Mouse (Mus musculus): ENCODE results near the gene Ift20.

Ift20 gene

GRCm38 (mm10) chr11:78536080-78536689 lies at the start of gene Ift20, which contains the start of gene Tnfaip1:
Gene Ift20, plus strand, starts transcription at chr11:78536361.
Gene Tnfaip1, minus strand, starts transcription at chr11:78536332.
- peak; percentile 98 for DNase-seq

GRCm38 (mm10) chr11:78488168-78488567 lies 48.0 kb upstream of the Ift20 start:
- DNase-seq: peak; percentile 76

- peak; percentile 76 for DNase-seq
Observed at GRCm38 (mm10) chr11:78490781-78491241, 45.4 kb upstream of the Ift20 start.

DNA sequence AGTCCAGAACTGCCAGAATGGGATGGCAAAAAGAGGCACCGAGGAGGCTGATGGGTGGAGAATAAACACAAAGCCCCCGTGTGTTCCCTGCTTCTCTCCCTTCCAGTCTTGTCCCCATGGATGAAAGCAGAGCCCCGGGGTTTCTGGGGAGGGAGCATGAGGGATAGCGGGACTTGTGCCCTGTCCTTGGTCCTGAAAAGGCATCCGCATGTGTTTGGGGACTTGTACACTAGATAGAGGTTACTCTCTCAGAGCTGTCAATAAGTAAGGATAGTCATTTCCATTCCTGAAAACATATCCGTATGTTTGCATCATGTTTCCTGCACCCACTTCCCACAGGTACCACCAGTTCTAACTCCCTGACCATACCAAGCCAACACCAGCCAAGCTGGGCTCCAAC lies 40.3 kb upstream of the Ift20 start:
- DNase-seq: no peak

GRCm38 (mm10) chr11:78497071-78497541 lies 39.1 kb upstream of the Ift20 start:
- peak; percentile 82 for DNase-seq

DNA sequence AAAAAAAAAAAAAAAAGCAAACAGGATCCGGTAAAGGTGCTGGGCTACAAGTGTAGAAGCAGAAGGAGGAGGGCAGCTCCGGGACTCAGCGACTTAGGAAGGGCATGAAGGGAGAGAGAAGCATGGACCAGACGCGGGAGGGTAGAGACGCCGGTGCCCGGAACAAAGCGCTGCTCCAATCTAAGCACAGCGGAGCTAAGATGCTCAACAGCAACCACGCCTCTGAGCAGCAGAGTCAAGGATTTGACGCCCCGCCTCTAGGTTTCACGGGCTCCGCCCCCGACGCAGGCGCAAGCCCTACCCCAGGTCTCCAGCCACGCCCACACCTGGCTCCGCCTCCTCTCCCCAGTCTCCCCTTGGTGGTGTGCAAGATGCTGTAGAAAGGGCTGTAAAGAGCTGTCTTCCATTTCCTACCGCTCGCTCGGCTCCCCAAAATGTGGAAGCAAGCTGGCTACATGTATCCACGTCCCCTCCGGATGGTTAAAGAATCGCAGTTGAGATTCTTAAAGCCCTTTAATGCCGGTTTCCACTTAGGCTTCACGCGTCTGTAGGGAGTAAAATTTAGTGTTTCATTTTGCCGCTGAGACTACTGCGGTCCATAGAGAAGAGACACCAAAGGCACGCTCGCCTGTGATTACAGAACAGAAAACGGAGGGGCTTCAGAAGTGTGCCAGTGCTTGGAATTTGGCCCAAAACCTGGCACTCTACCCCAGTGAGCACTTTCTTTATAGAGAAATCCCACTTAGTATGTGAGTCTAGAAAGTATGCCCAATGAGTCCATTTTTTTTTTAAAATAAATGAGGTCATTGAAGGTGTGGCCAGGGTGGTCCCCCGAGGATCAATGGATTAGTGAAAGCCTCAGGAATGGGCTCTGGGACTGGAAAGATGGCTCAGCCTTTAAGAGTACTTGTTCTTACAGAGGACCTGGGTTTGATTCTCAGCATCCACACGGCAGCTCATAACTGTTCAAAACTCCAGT lies 38.3 kb upstream of the Ift20 start, which contains the start of gene Sarm1:
TSS of gene Sarm1 (minus strand) at position 211 of the 979 bp plus-strand sequence.
- DNase-seq: peak; percentile 98

DNA sequence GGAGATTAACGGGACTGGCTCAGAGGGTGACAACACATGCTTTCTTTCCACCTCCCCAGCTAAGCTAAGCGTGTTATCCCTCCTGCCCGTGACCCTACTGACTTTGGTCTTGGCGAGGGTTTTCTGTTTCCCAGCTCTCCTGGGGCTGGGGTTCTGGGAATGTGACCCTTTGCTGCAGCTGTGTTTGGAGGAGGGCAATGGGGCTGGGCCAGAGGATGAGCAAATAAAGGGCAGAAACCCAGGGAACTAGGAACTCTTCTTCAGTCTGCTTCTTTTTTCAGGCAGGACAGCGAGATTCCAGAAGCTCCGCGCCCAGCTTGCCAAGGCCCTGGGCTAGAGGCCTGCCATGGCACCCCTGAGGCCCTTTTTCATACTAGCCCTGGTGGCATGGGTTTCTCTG lies 37.2 kb upstream of the Ift20 start, which contains the start of gene Vtn:
TSS of gene Vtn (plus strand) at position 88 of the 400 bp plus-strand sequence.
- peak; percentile 43 for DNase-seq

DNA sequence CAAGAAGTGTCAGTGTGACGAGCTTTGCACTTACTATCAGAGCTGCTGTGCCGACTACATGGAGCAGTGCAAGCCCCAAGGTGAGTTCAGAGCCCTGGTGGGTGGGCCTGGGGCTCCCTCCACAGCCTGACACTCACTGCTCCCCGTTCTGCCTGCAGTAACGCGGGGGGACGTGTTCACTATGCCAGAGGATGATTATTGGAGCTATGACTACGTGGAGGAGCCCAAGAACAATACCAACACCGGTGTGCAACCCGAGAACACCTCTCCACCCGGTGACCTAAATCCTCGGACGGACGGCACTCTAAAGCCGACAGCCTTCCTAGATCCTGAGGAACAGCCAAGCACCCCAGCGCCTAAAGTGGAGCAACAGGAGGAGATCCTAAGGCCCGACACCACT lies 36.6 kb upstream of the Ift20 start:
- peak; percentile 52 for DNase-seq

DNA sequence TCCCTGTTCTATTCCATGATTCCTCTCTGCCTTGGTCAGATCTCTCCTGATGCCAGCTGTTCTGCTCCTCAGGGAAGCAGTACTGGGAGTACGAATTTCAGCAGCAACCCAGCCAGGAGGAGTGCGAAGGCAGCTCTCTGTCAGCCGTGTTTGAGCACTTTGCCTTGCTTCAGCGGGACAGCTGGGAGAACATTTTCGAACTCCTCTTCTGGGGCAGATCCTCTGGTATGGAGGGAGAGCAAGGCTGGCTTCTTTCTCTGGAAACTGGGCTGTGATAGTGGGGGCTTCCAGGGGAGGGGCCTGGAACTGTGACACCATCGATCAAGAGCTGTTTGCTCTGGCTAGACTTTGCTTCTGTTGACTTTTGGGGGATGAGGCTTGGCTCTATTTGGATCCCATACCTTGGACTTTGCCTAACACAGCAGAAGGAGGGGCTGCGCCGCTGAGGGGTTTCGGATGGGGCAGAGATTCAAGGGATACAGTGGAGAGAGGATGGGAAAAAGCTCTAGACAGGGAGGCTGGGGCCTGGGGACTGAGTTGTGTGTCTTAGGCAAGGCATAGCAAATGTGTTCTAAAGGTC lies 35.4 kb upstream of the Ift20 start:
- DNase-seq: no peak

DNA sequence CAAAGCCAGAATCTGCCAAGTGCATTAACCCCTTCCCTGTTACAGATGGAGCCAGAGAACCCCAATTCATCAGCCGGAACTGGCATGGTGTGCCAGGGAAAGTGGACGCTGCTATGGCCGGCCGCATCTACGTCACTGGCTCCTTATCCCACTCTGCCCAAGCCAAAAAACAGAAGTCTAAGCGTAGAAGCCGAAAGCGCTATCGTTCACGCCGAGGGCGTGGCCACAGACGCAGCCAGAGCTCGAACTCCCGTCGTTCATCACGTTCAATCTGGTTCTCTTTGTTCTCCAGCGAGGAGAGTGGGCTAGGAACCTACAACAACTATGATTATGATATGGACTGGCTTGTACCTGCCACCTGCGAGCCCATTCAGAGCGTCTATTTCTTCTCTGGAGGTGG lies 34.6 kb upstream of the Ift20 start:
- DNase-seq: peak; percentile 54

DNA sequence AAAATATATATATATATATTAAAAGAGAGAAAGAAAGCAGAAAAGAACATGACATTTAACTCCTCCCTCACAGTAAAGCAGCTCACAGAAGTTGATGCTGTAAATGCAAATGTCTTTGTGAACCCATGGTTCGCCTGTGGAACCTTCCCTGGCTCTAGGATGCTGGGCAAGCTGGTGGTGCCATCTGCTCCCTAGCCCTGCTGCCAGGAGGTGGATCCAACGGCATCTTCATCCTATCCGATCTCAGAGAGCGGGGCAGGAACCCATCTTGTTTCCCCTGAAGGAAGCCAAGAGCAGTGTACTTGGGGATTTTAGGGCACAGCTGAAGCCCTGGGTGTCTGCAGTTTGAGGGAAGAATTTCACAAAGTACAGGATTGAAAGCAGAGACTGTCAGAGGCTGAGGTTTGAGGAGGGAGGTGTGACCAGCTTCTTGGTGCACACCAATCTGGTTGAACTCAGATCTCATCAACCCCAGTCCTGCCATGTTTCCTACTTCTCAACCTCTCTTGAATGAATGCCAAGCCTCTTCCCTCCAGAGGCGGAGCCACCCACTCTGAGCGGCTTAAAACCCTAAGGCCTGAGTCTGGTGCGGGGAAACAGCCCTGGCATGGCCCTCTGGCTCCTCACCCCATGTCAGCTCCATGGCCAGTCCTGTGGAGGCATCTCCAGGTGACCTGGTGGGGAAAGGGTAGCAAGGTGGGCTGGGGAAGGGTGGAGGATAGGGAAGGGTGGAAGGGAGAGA lies 33.1 kb upstream of the Ift20 start, which contains the start of gene Sebox:
TSS of gene Sebox (plus strand) at position 539 of the 742 bp plus-strand sequence.
- DNase-seq: peak; percentile 93

DNA sequence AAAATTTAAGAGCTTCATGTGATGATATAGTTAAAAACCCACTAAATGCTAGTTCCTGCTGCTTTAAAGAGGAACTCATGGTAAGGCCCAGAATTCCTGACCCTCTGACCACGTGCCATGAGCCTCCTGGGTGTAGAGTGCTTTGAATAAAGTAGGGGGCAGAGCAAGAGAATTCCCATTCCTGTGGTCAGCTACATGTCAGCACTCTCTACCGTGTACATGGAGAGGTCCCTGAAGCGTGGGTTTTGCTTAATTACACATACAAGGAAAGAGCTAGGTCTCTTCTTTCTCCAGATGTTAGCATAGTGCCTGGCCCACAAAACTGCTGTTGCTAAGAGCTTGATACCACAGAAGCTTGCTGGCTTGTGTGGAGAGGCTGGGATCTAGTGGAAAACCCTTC lies 30.7 kb upstream of the Ift20 start:
- DNase-seq: no peak

- no peak for DNase-seq
Observed at GRCm38 (mm10) chr11:78509148-78509547, 27.0 kb upstream of the Ift20 start.

GRCm38 (mm10) chr11:78512025-78512957 lies 23.9 kb upstream of the Ift20 start, which contains the start of the genes Tmem199 and Poldip2:
Gene Tmem199, minus strand, starts transcription at chr11:78512172.
Gene Poldip2, plus strand, starts transcription at chr11:78512193.
- DNase-seq: peak; percentile 88

DNA sequence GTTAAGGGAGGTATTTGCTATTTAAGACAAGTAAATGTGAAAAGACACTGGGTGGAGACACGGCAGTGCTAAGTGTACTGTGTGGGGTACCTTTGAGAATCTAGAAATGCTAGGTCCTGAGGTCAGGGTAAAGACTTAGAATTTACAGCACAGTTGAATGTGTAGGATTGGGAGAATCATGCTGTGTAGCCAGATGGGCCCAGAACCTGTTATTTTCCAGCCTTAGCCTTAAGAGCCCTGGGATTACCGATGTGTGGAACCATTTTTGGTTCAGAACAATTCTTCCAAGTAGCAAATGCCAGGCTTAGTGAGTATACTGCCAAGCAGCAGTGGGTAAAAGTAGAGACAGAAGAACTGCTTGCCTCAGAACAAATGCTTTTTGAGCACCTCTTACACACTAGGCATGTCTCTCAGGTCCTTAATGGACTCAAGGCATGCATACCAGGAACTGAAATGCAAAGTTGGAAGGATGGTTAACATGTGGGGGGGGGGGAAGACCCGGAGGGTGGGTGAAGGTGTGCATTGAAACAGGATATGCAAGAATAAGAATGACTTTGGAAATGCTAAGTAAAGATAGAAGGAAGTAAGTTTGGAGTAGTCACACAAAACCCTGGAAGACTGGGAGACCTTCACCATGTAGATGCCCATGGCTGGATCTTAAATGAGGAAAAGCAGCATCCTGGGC lies 22.9 kb upstream of the Ift20 start:
- no peak for DNase-seq

GRCm38 (mm10) chr11:78515549-78516325 lies 20.4 kb upstream of the Ift20 start:
- no peak for DNase-seq

GRCm38 (mm10) chr11:78518931-78519330 lies 17.2 kb upstream of the Ift20 start:
- DNase-seq: no peak

DNA sequence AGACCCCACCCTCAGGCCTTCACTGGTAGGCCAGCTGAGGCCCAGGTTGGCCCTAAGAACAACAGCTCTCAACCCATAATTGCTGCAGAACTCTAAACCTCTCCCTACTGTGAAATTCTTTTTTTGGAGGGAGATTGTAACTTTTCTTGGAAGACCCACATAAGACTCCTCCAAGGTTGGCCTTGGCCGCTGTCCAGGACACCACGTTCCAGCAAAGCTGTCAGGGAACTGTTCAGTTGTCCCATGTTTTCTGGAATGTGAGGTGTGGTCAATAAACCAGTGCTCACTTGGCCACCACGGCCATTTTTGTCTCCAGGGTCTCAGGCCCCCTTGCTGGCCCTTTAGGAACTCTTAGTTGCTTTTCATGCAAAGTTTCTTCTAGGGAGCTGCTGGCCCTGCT lies 14.3 kb upstream of the Ift20 start:
- DNase-seq: no peak

- DNase-seq: no peak
Observed at GRCm38 (mm10) chr11:78522481-78522997, 13.6 kb upstream of the Ift20 start.
